Mouse (Mus musculus): Measurements from ENCODE around the gene Il20rb.
A peak's percentile ranks its signal among the peaks of the same experiment; 100 is the strongest.

- TF ChIP-seq CTCF (IDR thresholded peaks at IDR 0.05; ENCODE audit: low read depth) (peak; percentile 85), EP300 (IDR thresholded peaks at IDR 0.05; ENCODE audit: low read depth) (no peak)
These were observed 40.4 kb downstream of the Il20rb start for GRCm38 (mm10) chr9:100446059-100446686.
